Mouse (Mus musculus): Measurements from ENCODE around the gene Crxos.
"Not testable (repeated sequence)": the region's sequence is repeated elsewhere in the genome, so short reads cannot be mapped to it uniquely, and the experiment has no call there.

Gene Crxos

DNA sequence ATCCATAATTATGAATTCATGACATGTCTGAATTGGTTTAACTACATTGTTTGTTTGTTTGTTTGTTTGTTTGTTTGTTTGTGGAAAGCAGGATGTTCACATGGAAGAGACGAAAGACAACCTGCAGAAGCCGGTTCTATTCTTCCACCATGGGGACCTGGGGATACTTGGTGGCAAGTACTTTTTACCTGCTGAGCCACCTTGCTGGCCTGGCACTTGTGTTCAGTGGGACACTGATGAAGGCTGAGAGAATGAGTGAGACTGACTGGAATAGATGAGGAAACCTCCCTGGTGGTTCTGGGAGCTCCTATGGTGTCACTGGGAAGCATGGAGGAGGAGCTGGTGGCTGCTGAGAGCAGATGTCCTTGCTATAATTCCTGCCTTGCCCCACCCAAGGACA lies at the start of gene Crxos:
Gene Crxos, plus strand, starts transcription at position 301 of the 400 bp plus-strand sequence.
- in situ Hi-C loops (cut with MboI, MseI) = no loop called here

DNA sequence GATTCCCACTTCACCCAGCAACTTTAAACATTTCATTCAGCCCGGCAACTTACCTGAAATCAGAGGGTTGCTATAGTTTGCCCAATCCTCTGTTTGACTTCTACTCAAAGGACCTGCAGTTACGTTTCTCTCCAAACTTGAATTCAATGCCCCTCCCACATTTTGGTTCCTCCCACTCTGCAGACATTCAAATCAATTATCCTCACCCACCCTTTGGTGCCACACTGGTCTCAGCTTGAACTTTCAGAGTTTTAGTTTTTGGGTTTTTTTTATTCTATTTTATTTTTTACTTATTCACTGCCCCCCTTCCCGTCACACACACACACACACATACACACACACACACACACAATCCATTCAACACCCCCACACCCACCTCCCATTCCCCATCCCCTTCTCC lies 42.8 kb upstream of the Crxos start, which contains the start of gene Obox6:
Gene Obox6, minus strand, starts transcription at position 101 of the 400 bp plus-strand sequence.
- in situ Hi-C loops (cut with MboI, MseI) = no loop called here

DNA sequence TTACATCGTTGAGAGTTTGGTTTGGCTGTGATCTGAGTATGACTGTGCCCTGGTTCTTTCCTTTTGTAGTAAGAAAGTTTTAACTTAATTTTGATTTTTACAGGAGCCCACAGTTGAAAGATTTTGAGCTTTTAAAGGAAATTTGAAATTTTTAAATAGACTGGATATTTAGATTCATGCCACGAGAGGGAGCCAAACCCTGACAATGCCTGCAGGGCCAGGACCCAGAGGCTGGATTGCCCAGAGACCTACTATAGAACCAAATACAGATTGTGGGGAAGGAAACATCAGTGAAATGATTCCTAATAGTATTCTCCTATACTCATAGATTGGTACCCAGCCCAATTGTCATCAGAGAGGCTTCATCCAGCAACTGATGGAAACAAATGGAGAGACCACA lies 22.8 kb upstream of the Crxos start:
- in situ Hi-C loops (cut with MboI, MseI) = no loop called here

DNA sequence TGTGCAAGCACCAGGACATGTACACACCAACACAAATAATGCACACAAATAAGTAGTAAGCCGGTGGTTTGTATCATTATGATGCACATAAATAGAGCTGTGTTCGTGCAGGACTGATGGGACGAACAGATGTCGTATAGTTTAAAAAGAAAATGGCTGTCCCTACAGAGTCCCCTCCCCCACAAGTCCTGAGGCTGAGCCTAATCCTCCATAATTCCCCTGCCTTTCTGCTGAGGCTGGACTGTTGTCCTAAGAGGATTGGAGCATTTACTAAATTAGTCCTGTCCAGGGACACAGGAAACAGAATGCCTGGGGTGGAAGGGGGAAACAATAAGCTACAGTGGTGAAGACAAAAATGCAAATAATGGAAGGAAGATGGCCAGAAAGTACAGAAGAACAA lies 18.3 kb upstream of the Crxos start:
- in situ Hi-C loops (cut with MboI, MseI) = no loop called here

DNA sequence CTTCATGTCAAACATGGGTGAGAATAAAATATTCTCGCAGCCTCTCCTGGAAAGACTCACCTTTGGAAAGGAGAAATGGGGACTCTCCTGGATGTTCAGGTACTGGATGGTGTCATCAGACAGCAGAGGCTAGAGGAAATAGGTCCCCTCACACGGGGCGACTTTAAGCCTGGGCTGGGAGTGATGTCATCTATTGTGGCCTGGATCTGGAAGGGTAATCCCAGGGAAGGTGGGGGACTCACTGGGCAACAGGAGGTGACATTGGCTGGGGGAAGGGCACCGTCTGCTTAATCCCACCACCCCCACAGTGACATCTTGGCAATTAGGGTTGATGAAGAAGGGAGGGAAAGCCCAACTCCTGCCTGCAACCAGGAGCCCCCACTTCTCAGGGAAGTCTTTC lies 2.7 kb upstream of the Crxos start, which contains the start of gene Crx:
Gene Crx, minus strand, starts transcription at position 213 of the 400 bp plus-strand sequence.
- in situ Hi-C loops (cut with MboI, MseI) = no loop called here

DNA sequence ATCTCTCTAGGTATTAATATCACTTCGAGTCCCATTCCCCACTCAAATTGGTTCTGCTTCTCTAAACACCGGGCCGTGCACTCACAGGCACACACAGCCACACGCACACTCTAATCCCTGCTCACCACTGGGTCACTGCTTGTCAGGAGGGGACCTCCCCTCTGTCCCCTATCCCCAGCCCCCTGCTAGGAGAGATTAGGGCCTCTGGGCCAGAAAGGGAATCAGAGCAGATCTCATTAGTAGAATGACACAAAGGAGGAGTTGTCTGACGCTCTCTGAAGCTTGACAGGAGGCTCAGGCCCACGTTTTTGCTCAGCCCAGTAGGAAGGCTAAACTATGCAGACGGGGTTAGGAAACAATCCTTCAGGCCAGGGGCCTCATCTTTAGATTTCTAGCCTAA lies 1.0 kb upstream of the Crxos start:
- in situ Hi-C loops (cut with MboI, MseI) = no loop called here

DNA sequence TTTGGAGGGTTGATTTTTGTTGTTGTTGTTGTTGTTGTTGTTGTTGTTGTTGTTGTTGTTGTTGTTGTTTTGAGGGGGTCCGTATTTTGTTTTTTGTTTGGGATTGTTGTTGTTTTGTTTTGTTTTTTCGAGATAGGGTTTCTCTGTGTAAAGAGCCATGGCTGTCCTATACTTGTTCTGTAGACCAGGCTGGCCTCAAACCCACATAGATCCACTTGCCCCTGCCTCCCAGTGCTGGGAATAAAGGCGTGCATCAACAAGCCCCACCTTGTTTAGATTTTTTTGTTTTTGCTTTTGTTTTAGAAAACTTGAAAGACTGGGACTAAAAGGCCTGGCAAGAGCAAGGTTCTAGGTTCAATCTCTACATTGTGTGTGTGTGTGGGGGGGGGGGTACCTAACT lies 586 bp upstream of the Crxos start:
- in situ Hi-C loops (cut with MboI, MseI) = no loop called here

DNA sequence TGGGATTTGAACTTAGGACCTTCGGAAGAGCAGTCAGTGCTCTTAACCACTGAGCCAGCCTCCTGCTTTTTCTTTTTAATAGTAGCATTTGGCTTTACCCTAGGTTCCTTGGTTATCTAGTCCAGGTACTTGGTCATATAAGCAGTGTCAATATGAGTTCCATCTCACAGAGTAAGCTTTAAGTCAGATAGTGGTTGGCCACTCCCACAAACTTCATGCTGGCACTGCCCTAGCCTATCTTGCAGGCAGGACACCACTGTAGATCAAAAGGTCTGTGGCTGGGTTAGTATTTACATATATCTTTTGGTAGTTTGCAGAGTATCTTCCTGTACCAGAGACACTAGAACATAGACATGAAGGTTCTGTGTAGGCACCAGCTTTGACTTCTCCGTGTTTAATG lies 1.7 kb downstream of the Crxos start:
- in situ Hi-C loops (cut with MboI, MseI) = no loop called here

DNA sequence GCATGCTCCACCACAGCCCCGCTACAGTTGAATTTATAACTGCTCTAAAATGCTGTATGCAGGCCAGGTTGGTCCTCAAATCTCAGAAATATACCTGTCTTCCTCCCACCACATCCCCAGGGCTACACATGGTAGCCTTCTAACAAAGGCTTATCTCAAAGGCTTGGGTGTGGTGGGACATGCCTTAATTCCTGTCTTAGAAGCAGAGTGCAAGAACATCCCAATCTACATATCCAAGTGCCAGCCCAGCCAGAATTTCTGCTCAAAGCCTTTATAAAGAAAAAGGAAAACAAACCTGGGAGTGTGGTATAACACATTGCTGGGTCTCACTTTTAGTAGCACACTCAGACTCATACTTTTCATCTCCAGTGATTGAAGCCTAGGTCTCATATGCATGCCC lies 11.8 kb downstream of the Crxos start:
- in situ Hi-C loops (cut with MboI, MseI) = no loop called here

DNA sequence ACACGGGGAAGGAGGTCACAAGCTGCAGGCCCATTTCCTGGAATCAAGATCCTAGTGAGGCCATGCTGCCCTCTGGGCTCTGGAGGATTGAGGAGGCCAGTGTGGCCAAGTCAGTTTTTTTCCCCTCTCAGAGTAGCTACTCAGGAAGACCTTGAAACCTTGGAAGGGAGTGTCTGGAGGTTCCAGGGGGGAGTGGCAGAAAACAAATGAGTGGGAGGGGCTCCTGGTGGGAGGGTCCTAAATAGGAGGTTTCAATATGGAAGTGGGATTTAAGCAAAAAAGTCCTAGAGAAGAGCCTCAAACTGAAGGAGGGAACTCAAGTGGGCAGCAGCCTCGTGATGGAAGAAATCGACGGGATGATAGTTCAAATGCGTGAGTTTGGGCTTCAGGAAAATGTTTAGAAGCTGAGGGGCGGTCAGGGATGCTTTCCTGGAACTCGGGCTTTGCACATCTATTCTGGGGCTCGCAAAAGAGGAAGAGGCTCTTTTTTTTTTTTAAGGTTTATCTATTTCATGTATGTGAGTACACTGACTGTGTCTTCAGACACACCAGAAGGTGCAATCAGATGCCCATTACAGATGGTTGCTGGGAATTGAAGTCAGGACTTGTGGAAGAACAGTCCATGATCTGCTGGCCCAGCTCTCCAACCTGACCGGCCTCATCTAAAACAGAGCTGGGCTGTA lies 19.1 kb downstream of the Crxos start:
- in situ Hi-C loops (cut with MboI, MseI) = no loop called here

DNA sequence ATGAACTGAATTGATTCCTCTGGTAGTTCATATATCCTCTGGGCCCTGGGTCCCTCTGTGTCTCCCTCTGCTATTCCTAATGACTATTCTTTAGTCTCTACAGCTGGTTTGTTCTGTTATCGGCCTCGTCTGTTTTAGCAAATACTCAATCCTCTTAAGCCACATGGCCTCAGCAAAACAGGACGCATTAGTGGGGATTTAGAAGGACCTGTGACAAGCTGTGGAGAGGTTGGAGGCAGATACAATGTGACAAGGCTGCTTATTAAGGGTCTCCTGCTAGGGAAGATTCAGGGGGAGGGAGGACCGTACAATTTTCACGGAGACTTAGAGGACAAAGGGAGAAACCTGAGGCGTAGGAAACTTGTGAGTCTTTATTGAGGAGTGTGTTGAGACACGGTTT lies 23.4 kb downstream of the Crxos start:
- in situ Hi-C loops (cut with MboI, MseI) = no loop called here

DNA sequence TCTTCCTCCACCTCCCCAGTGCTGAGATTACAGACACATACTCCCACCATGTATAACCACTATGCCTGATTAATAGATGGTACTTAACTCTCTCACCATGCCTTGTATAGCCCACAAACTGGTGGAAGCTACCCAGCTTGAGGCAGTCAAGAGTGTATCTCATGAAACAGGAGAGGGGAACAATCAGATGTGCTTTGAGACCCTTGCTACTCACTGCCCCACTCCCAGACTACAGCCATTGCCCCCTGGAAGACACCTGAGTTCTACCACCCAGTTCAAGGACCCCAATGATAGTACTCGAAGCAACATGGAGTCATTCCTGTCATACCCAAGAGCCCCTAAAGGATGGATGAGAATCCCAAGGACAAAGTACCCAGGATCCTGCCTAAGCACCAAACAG lies 24.2 kb downstream of the Crxos start:
- in situ Hi-C loops (cut with MboI, MseI) = no loop called here

DNA sequence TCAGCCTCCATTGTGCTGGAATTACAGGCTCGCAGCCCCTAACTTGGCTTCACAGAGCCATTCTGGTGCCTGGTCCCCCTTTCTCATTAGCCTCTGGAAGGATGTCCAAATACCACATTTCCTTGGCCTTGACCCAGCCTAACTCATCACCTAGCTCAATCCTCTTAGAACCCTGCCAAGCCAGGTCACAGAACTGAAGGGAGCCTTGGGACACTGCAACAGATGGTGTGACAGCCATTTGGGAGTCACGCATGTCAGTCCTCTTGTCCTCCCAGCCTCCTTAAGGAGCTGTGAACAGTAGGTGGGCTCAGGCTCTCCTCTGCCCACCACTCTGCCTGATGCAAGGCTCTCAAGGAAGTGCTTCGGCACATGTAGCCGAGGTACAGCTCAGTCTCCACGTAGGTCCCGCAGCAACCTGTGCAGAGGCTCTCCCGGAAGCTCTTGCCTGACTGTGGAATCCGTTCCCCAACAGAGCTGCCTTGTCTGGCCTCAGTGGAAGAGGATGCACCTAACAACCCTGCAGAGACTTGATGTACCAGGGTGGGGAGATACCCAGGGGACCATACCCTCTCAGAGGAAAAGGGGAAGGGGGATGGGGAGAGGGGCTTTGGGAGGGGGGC lies 25.7 kb downstream of the Crxos start:
- in situ Hi-C loops (cut with MboI, MseI) = no loop called here

DNA sequence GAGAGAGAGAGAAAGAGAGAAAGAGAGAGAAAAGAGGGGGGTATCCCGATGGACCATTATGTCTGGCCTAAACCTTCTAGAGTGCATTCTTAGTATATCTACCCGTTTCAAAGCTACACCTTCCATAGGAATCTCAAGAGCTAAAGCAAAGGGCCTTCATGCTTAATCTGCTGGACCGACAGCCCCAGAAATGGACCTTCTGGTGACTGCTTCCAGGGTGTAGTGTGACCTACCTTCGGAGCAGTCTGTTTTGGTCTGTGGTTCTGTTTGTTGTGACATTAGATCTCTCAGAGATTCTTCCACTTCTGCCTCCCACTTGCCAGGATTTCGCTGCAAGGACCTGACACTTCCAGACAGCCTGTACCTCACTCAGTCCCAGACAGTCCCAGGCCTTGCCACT lies 28.1 kb downstream of the Crxos start:
- in situ Hi-C loops (cut with MboI, MseI) = no loop called here

DNA sequence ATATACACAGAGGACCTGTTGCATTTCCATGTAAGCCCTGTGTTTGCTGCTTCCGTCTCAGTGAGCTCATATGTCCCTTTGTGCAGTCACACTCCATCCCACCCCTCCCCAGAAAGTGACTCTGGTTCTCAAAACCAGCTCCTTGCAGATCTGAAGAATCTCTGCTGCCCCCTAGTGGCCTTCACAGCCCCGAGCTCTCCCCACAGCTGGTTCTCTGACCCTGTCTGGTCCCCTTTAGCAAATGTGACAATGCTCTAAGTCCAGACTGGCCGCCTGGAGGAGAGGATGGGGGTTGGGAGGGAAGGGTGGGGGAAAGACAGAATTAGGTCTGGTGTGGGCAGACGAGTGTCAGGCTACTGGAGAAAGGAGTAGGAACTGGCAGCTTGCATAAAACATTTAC lies 29.8 kb downstream of the Crxos start:
- in situ Hi-C loops (cut with MboI, MseI) = no loop called here

DNA sequence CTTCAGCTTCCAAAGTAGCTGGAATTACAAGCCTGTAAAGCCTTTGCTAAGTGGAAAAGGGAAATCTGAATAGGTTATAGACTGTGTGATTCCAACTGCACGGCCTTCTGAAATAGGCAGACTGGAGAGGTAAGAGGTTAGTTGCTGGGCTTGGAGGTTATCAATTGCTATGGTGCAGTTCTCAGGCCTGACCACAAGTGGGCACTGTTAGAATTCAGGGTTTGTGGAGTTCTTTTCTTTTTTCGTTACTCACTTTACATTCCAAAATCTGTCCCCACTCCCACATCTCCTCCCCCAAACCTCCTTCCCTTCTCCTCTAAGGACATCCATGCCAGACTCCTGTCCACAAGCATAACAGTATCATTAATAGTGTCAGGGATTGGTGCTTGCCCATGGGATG lies 31.8 kb downstream of the Crxos start:
- in situ Hi-C loops (cut with MboI, MseI) = no loop called here

DNA sequence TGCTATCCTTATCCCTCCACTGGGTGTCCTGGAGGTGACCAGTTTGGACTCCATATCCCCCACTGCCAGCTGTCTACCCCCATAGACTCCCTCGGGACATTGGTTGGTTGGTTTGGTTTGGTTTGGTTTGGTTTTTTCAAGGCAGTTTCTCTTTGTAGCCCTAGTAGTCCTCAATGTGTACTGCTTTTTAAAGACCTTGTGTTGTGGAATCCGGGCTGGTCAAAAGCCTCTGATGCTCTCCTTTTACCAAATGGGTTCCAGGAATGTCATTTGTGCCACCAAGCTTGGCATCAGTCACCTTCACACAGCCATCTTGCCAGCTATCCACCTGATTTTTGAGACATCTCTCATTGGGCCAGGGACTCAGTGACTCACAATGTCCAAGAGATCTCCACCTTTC lies 32.3 kb downstream of the Crxos start:
- in situ Hi-C loops (cut with MboI, MseI) = no loop called here

DNA sequence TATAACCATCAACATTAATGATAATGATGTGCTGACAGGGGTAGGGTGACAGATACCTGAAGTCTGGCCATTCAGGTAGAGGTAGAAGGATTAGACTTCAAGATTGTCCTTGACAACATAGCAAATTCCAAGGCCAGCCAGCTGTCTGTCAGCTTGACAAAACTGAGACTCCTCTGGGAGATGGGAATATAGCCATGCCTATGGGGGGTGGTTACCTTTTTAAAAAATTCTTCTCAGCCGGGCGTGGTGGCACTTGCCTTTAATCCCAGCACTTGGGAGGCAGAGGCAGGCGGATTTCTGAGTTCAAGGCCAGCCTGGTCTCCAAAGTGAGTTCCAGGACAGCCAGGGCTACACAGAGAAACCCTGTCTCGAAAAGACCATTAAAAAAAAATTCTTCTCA lies 33.3 kb downstream of the Crxos start:
- in situ Hi-C loops (cut with MboI, MseI) = not testable (repeated sequence)

DNA sequence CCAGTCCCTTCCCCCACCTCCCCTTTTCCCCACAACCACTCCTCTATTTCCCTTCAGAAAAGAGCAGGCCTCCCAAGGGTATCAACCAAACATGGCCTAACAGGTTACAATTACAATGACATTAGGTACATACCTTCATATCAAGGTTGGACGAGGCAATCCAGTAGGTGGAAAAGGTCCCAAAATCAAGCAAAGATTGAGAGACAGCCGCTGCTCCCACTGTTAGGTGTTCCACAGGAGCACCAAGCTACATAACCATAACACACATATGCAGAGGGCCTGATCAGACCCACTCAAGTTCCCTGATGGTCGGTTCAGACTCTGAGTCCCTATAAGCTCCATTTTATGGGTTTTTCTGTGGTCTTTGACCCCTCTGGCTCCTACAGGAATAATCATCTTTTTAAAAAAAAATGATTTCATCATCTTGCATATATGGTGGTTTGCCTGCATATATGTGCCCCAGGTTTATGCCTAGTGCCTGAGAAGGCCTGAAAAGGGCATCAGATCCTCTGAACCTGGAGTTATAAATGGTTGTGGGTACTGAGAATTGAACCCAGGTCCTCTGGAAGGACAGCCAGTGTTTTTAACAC lies 33.8 kb downstream of the Crxos start:
- in situ Hi-C loops (cut with MboI, MseI) = no loop called here

DNA sequence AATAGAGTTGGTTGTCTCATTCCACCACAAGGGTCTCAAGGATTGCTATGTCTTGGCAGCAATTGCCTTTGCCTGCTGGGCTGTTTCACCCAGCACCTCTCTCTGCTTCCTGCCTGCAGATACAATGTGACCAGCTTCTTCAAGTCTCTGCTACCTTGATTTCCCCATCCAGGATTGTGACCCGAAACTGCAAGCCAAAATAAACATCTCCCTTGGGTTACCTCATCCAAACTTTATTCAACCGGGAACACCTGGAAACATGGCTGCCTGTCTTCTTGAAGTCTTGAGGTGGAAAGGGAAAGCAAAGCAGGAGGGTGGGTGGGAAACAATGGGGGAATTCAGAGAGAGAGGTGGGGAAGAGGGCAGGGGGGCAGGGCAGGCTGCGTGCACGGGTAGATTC lies 34.6 kb downstream of the Crxos start:
- in situ Hi-C loops (cut with MboI, MseI) = no loop called here

DNA sequence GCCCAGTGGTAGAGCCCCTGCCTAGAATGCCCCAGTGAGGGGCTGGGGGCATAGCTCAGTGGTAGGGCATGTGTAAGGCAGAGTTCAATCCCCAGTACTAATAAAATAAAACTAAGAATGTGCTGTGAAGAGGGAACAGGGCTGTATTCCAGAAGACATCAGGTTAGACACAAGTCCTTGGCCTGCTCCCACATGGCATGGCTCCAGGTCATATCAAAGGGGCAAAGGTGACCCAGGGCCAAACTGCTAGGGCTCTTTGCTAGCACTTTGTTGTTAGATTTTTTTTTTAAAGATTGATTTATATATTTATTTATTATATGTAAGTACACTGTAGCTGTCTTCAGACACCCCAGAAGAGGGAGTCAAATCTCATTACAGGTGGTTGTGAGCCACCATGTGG lies 36.0 kb downstream of the Crxos start:
- in situ Hi-C loops (cut with MboI, MseI) = no loop called here

DNA sequence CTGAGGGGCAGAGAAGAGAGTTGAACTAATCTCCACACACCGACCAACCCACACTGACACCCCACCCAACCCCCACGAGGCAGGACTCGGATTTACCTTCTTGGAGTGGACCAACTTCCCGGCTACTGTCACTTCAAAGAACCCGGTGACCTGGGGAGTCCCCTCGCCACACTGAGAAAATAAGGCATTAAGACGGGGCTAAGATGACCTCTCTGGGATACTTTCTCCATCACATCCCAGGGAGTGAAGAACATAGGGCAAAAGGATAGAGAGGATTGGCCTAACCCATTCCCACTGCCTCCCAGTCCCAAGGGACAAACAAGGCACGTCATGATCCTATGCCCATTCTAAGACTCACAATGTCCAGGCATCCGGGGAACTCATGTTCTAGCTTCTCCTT lies 37.5 kb downstream of the Crxos start:
- in situ Hi-C loops (cut with MboI, MseI) = no loop called here

DNA sequence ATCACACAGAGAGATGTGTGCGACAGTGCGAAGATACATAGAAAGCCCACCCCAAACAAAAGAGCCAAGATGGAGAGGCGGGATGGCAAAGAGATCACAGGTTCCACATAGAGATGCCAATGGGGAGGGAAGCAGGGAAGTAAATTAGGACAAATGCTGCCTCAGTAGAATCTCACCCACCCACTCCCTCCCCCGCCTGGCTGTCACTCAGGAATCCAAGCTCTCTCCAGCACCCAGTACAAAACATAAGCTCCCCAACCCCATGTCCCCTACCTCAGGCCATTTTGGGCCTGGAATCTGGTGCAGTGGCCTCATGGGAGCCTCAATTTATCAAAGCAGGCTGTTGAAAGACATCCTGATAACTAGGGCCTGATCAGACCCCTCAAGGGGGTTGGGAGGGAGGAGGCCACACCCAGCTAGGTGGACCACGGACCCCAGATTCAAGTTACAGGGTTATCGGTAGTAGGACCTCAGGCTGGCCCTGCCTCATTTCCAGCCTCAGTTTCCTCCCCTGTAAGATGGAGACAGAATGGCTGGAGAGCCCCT lies 38.3 kb downstream of the Crxos start:
- in situ Hi-C loops (cut with MboI, MseI) = no loop called here
